Mouse (Mus musculus) small intestine, adult 2 months (tissue): ENCODE measurements at regions not wholly inside any gene's neighbourhood (a gene's known extent, or its start where the extent isn't known, plus 50 kb on each side); places are given as distances from the start of the nearest gene placed in this dataset.

Source experiments
- CTCF ChIP-seq: fragments of 200-500 bp; IDR thresholded peaks from 2 replicates; pipeline ENCODE4 v1.5.1; 2012; ENCODE audit warnings: low read depth, mild to moderate bottlenecking, control low read depth, inconsistent platforms, low read length, moderate library complexity, mixed read lengths; ENCODE audit not compliant: insufficient replicate concordance, insufficient read length; ENCODE audit errors: extremely low read depth
- POLR2A ChIP-seq: fragments of 200-500 bp; IDR thresholded peaks from 2 replicates; pipeline ENCODE4 v1.6.1; 2012; ENCODE audit warnings: low read depth, mild to moderate bottlenecking, control low read depth, inconsistent platforms, low read length, moderate library complexity

DNA sequence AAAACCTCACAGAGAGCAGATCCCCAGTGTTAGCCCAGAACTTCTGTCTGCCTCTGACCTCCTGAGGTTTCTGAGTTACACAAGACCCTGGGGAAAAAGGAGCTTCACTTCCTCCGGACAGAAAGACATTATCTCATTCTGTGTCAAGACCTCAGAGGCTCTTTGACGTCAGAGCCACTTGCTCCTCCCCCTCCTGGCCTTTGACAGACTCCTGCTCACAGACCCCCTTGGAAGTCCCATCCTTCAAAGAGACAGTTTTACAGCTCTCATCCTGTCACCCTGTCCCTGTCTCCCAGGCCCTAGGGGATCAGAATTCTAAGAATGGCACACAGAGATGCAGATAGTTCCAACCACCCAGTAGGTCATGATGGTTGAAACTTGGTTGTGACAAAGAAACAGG lies 206.2 kb upstream of the Tnp1 start:
- TF ChIP-seq POLR2A (no peak), CTCF (no peak)
